Mouse (Mus musculus) forebrain, embryonic 15.5 days (tissue): ENCODE results near the gene Cnot11. TPM values are rescaled to one million over a fixed set of nuclear protein-coding genes. Genes with fewer than 3 reads are reported as not detected.

Source experiments
- ATAC-seq: fragments of 200-750 bp; cut with Nextera tagmentation; replicated peaks from 2 replicates; pipeline ENCODE4 v1.8.0; 2017; ENCODE audit warnings: mild to moderate bottlenecking, moderate TSS enrichment, moderate library complexity
- H3K27ac ChIP-seq: fragments of 300-500 bp; sonication (generic); replicated peaks from 2 replicates; pipeline ENCODE4 v1.5.1; 2015; ENCODE audit warnings: mild to moderate bottlenecking, inconsistent platforms
- H3K27me3 ChIP-seq: fragments of 300-500 bp; sonication (generic); 2 replicates; pipeline ENCODE4 v1.6.1; 2015; ENCODE audit warnings: inconsistent platforms
- H3K36me3 ChIP-seq: fragments of 300-500 bp; sonication (generic); 2 replicates; pipeline ENCODE4 v1.6.1; 2015; ENCODE audit warnings: mild to moderate bottlenecking, inconsistent platforms
- H3K4me1 ChIP-seq: fragments of 300-500 bp; sonication (generic); 2 replicates; pipeline ENCODE4 v1.6.1; 2015; ENCODE audit warnings: inconsistent platforms
- H3K4me2 ChIP-seq: fragments of 300-500 bp; sonication (generic); replicated peaks from 2 replicates; pipeline ENCODE4 v1.6.1; 2015; ENCODE audit warnings: mild to moderate bottlenecking, inconsistent platforms
- H3K4me3 ChIP-seq: fragments of 300-500 bp; sonication (generic); 2 replicates; pipeline ENCODE4 v1.5.1; 2015; ENCODE audit warnings: mild to moderate bottlenecking, inconsistent platforms
- H3K9ac ChIP-seq: fragments of 300-500 bp; sonication (generic); replicated peaks from 2 replicates; pipeline ENCODE4 v1.6.1; 2015; ENCODE audit warnings: mild to moderate bottlenecking, inconsistent platforms
- H3K9me3 ChIP-seq: fragments of 300-500 bp; sonication (generic); 2 replicates; pipeline ENCODE4 v1.6.1; 2016; ENCODE audit warnings: inconsistent platforms
- WGBS: fragments of 180-500 bp; shearing (Covaris S2); methylation state at CpG from one replicate; pipeline ENCODE4 v1.1.7; 2015; ENCODE audit warnings: mixed read lengths; 5-methylcytosine and 5-hydroxymethylcytosine counted together
- polyA plus RNA-seq: library from polyadenylated mRNA; unstranded; fragments of >200 nt; fragmentation: Nextera tagmentation; extraction: Ambion mirVana; gene quantifications from 2 replicates; pipeline ENCODE4 v1.2.1, GENCODE M21; 2015

Gene Cnot11
- polyA plus RNA-seq, 1 experiment from 2014 or later = 19.4 TPM

DNA sequence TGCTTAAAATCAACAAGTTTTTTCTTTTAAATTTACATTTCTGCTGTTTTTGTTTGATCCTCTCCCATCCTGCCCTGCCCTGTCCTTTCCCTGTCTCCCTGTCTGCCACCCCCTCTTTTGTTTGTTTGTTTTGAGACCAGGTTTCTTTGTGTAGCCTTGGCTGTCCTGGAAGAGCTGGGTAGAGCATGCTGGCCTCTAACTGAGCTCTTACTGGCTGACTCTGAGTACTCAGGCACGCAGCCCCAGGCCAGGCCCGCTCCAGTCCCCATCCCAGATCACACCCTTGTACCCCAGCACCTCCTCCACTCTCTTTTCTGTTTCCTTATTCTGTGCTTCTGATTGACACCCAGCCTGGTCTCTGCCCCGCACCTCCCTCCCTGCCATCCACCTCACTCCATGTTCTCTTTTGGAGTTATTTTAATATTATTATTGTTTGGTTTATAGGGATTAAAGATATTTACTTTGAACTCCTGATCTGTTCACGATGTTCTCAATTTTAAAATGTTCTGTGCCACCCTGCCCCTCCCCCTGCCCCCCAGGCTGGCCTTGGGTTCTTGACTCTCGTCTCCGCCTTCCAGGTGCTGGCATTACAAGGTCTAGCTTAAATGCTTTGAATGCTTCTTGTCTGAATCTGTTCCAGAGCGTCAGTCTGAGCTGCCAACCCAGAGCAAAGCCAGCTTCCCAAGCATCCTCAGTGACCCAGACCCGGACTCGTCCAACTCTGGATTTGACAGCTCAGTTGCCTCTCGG is 3.0 kb downstream of the Cnot11 start:
- Histone ChIP-seq H3K4me1 (peaks cover 22% of the 10 kb centered on the region), H3K9me3 (no peaks in the 10 kb centered on the region), H3K27ac (no peak overlapping the region), H3K36me3 (peaks cover 38% of the 10 kb centered on the region), H3K4me3 (no peak overlapping the region), H3K9ac (0 out of 2 replicates have a peak overlapping the region, but pooled peaks have one; percentile 8), H3K4me2 (0 out of 2 replicates have a peak overlapping the region, but pooled peaks have one; percentile 14), H3K27me3 (no peaks in the 10 kb centered on the region)
- ATAC-seq = no peak
- WGBS = 92% methylated on average over 10 of the region's 10 CpGs

DNA sequence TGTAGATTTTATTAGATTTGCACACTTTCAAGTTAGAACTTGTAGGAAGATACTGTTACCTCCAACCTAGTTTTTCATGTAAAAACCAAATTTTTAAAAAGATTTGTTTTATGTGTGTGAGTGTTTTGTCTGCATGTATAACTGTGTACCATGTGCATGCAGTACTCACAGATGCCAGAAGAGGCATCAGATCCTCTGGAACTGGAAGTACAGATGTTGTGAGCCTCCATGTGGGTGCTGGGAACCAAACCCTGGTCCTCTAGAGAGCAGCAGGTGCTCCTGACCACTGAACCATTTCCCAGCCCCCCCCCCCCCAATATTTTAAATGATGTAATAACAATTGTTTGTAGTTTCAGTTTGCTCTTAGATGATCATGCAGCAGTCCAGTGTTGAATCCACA is 5.8 kb downstream of the Cnot11 start:
- H3K4me1 ChIP-seq = peaks cover 16% of the 10 kb centered on the region
- H3K9ac ChIP-seq = no peak overlapping the region
- no peaks in the 10 kb centered on the region for H3K27me3 ChIP-seq
- H3K36me3 ChIP-seq = peaks cover 62% of the 10 kb centered on the region
- H3K9me3 ChIP-seq = no peaks in the 10 kb centered on the region
- H3K4me2 ChIP-seq = no peak overlapping the region
- no peak overlapping the region for H3K4me3 ChIP-seq
- no peak overlapping the region for H3K27ac ChIP-seq
- ATAC-seq = no peak

DNA sequence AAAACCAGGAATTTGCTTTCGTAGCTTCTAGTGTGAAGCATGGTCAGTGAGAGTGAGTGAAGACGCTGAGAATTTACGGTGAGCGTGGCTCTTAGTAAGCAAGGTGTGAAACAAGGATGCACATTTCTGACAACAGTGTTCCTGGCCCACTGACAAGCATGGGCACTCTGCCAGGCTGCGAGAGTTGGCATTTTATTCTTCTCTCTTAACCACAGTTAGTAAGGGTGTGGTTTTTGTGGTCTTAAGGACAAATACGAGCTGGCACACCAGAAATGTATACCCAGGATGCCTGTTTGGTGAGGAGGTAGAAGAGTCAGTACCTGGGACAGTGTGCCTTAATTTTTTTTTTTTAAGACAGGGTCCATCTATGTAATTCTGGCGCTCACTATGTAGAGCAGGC is 10.8 kb downstream of the Cnot11 start:
- H3K9ac ChIP-seq = no peak overlapping the region
- WGBS = 70% methylated on average over 7 of the region's 7 CpGs
- no peaks in the 10 kb centered on the region for H3K9me3 ChIP-seq
- no peak overlapping the region for H3K4me2 ChIP-seq
- H3K36me3 ChIP-seq = peaks cover 71% of the 10 kb centered on the region
- no peak overlapping the region for H3K27ac ChIP-seq
- no peaks in the 10 kb centered on the region for H3K27me3 ChIP-seq
- H3K4me1 ChIP-seq = no peaks in the 10 kb centered on the region
- no peak for ATAC-seq
- H3K4me3 ChIP-seq = no peak overlapping the region

DNA sequence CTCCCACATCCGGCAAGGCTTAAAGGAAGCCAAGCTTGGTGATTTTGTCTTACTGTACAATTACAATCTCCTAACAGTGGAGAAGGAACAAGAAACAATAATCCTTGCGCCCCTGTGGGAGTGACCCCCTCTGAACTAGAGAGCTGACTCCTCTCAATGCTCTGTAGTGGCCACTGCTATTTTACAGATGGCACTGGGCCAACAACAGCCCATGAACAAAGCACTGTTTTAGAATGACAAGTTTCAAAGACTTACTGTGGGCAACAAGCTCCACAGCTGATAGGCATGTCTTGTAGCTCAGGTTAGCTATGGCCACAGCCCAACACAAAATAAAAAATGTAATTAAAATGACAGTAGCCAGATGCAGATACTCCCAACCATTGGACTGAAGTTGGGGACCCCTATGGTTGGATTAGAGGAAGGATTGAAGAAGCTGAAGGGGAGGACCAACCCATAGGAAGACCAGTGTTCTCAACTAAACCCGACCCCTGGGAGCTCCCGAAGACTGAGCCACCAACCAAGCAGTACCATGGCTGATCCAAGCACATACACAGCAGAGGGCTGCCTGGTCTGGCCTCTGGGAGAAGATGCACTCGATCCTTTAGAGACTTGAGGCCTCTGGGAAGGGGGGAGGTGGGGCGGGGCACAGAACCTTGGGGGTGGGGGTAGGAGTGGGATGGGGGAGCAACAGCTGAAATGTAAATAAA is 11.5 kb downstream of the Cnot11 start:
- Histone ChIP-seq H3K9me3 (no peaks in the 10 kb centered on the region), H3K4me1 (no peaks in the 10 kb centered on the region), H3K9ac (no peak overlapping the region), H3K36me3 (peaks cover 65% of the 10 kb centered on the region), H3K4me2 (no peak overlapping the region), H3K27me3 (no peaks in the 10 kb centered on the region), H3K27ac (no peak overlapping the region), H3K4me3 (no peak overlapping the region)
- ATAC-seq = no peak
- WGBS = 85% methylated on average over 6 of the region's 6 CpGs

GRCm38 (mm10) chr1:39547238-39547637 is 12.4 kb downstream of the Cnot11 start:
- Histone ChIP-seq H3K36me3 (peaks cover 70% of the 10 kb centered on the region), H3K9ac (no peak overlapping the region), H3K27me3 (no peaks in the 10 kb centered on the region), H3K4me2 (no peak overlapping the region), H3K9me3 (no peaks in the 10 kb centered on the region), H3K27ac (no peak overlapping the region), H3K4me3 (no peak overlapping the region), H3K4me1 (no peaks in the 10 kb centered on the region)
- no peak for ATAC-seq
- 73% methylated on average over 2 of the region's 2 CpGs for WGBS

GRCm38 (mm10) chr1:39549831-39550230 is 15.0 kb downstream of the Cnot11 start:
- no peak for ATAC-seq
- Histone ChIP-seq H3K9me3 (no peaks in the 10 kb centered on the region), H3K36me3 (peaks cover 62% of the 10 kb centered on the region), H3K9ac (no peak overlapping the region), H3K4me2 (no peak overlapping the region), H3K27ac (no peak overlapping the region), H3K4me3 (no peak overlapping the region), H3K4me1 (no peaks in the 10 kb centered on the region), H3K27me3 (no peaks in the 10 kb centered on the region)
- 83% methylated on average over 2 of the region's 2 CpGs for WGBS

DNA sequence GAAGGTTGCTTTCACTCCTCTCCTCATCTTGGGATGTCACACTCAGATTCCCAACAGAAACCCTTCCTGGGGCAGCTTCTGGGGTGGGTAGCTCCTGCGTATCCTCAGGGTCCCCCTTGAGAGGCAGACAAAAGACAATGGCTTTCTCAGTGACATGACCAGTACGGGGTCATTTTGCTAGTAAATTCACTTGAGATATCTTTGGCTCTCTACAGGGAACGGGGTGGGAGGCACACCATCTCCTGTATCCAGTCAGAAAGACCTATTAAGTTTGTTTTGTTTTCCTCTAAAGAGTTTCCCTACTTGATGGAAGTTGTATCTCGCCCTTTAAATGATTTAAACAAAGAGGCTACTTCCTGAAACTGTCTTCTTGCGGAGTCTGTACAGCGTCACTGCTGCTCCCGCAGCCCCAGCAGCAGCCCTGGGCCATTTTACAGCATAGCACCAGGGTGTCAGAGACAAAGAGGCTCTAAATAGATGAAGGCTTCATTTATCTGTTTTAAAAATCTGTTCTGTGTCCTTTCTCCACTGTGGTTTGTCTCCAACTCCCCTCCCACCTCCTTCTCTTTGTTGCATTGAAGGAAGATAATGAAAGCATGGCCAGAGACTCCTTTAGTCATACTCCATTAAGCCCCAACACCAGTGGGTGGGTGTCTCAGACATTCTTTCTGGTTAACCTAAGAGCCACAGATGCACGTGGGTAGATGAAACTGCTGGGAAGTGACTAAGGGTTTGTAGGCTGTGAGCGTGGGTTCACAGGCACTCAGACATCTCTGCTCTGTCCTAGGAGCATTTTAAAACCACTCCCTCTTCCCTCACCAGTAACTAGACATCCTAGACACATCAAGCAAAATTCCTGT is 21.0 kb downstream of the Cnot11 start:
- Histone ChIP-seq H3K27ac (no peak overlapping the region), H3K9me3 (no peaks in the 10 kb centered on the region), H3K4me1 (no peaks in the 10 kb centered on the region), H3K9ac (no peak overlapping the region), H3K4me2 (no peak overlapping the region), H3K27me3 (no peaks in the 10 kb centered on the region), H3K4me3 (no peak overlapping the region), H3K36me3 (peaks cover 39% of the 10 kb centered on the region)
- WGBS = 61% methylated on average over 9 of the region's 9 CpGs
- ATAC-seq = no peak

DNA sequence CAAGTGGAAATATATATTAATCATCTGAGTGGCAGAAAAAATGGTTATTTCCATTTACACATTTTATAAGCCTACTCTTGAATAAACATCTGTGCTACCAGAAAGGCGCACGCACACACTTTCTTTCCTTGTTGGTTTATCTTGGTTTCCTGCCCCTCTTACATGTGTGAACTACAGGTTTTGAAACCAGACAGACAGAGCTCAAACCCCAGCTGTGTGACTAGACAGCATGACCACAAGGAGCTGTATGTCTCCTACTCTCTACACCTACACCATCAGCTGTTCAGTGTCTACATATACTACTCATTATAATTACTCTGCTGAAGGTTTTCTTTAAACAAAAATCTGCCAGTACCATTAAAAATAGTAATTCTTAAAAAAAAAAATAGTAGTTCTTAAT is 24.2 kb downstream of the Cnot11 start:
- Histone ChIP-seq H3K36me3 (peaks cover 30% of the 10 kb centered on the region; the same call in 1 of the 2 replicates), H3K27ac (no peak overlapping the region), H3K9ac (no peak overlapping the region), H3K4me3 (no peak overlapping the region), H3K27me3 (no peaks in the 10 kb centered on the region), H3K4me2 (no peak overlapping the region), H3K9me3 (no peaks in the 10 kb centered on the region), H3K4me1 (no peaks in the 10 kb centered on the region)
- no peak for ATAC-seq
- WGBS = 100% methylated on average over 2 of the region's 2 CpGs

GRCm38 (mm10) chr1:39561920-39562319 is 27.1 kb downstream of the Cnot11 start:
- H3K36me3 ChIP-seq = peaks cover 28% of the 10 kb centered on the region; the same call in 1 of the 2 replicates
- no peaks in the 10 kb centered on the region for H3K4me1 ChIP-seq
- no peak for ATAC-seq
- no peak overlapping the region for H3K4me3 ChIP-seq
- H3K27ac ChIP-seq = no peak overlapping the region
- H3K9ac ChIP-seq = no peak overlapping the region
- H3K27me3 ChIP-seq = no peaks in the 10 kb centered on the region
- H3K9me3 ChIP-seq = no peaks in the 10 kb centered on the region
- WGBS = 56% methylated on average over 1 of the region's 1 CpGs
- no peak overlapping the region for H3K4me2 ChIP-seq

- peaks cover 6% of the 10 kb centered on the region for H3K4me1 ChIP-seq
- H3K27ac ChIP-seq = no peak overlapping the region
- H3K36me3 ChIP-seq = peaks cover 26% of the 10 kb centered on the region; the same call in 1 of the 2 replicates
- H3K27me3 ChIP-seq = no peaks in the 10 kb centered on the region
- no peak overlapping the region for H3K4me2 ChIP-seq
- H3K9me3 ChIP-seq = no peaks in the 10 kb centered on the region
- no peak for ATAC-seq
- no peak overlapping the region for H3K4me3 ChIP-seq
- H3K9ac ChIP-seq = no peak overlapping the region
- WGBS = 85% methylated on average over 7 of the region's 7 CpGs
These were observed 28.4 kb downstream of the Cnot11 start for GRCm38 (mm10) chr1:39563161-39563560.

DNA sequence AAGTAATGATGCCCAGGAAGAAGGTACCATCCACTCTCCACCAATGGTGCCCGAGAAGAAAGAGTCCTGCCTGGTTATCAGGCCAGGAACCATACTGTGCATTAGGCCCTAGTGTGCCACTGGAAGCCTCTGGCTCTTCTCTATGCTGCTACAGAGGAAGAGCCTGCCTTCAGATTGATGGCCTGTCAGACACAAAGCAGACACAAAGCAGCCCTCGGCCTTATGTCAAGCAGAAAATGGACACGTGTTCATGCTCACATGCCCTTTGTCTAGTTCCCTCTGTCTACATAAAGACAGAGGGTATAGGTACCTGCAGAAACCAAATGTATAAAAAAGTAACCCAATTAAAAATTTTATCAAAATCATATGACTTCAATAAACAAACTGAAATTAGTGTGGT is 29.8 kb downstream of the Cnot11 start:
- Histone ChIP-seq H3K36me3 (peaks cover 20% of the 10 kb centered on the region; the same call in 1 of the 2 replicates), H3K27me3 (no peaks in the 10 kb centered on the region), H3K9me3 (no peaks in the 10 kb centered on the region), H3K4me3 (no peak overlapping the region), H3K27ac (no peak overlapping the region), H3K4me1 (peaks cover 12% of the 10 kb centered on the region), H3K4me2 (no peak overlapping the region), H3K9ac (no peak overlapping the region)
- WGBS = 76% methylated on average over 3 of the region's 3 CpGs
- ATAC-seq = no peak

- ATAC-seq = 0 out of 2 replicates have a peak, but pooled peaks have one; percentile 53
- no peak overlapping the region for H3K4me2 ChIP-seq
- H3K4me3 ChIP-seq = no peak overlapping the region
These were observed 33.3 kb downstream of the Cnot11 start for GRCm38 (mm10) chr1:39568079-39568478.

More at GRCm38 (mm10) chr1:39568079-39568478, 33.3 kb downstream of the Cnot11 start:
- H3K27me3 ChIP-seq = no peaks in the 10 kb centered on the region
- H3K4me1 ChIP-seq = peaks cover 12% of the 10 kb centered on the region
- H3K9ac ChIP-seq = no peak overlapping the region
- no peaks in the 10 kb centered on the region for H3K9me3 ChIP-seq
- H3K27ac ChIP-seq = peak overlapping the region; percentile 20; the same call in 1 of the 2 replicates
- H3K36me3 ChIP-seq = peaks cover 8% of the 10 kb centered on the region; the same call in 1 of the 2 replicates
